Mouse (Mus musculus) left cerebral cortex, adult 2 months (tissue): Measurements from ENCODE around the gene Zfp362. TPM values are rescaled to one million over a fixed set of nuclear protein-coding genes. Genes with fewer than 3 reads are reported as not detected.
A peak's percentile ranks its signal among the peaks of the same experiment; 100 is the strongest.

Experiments
- DNase-seq, 2 experiments: peaks; one replicate each; pipeline ENCODE4 v3.0.0; 2021 to 2022; ENCODE audit warnings: low spot score in 2 of 2, mixed read lengths in 1 of 2; ENCODE audit errors: extremely low spot score in 1 of 2
- H3K27ac ChIP-seq: fragments of 200-600 bp; 2 replicates; pipeline ENCODE4 v1.8.1; 2022
- H3K4me3 ChIP-seq: fragments of 200-600 bp; 2 replicates; pipeline ENCODE4 v1.8.1; 2022
- CTCF ChIP-seq: fragments of 200-600 bp; IDR thresholded peaks from 2 replicates; pipeline ENCODE4 v1.8.1; 2022; ENCODE audit warnings: antibody characterized with exemption, mild to moderate bottlenecking, moderate library complexity
- intact Hi-C: fragments of 180-260 bp; cut with DNase I; formaldehyde crosslinking; loops from one replicate; pipeline ENCODE4 v1.15.1; 2025
- total RNA-seq, 2 experiments: library from RNA; stranded (reverse); gene quantifications; 2 replicates each; pipeline ENCODE4 v1.2.3; 2021

The Zfp362 gene
- total RNA-seq, 2 experiments from 2014 or later = 27.1 to 28.1 TPM

DNA sequence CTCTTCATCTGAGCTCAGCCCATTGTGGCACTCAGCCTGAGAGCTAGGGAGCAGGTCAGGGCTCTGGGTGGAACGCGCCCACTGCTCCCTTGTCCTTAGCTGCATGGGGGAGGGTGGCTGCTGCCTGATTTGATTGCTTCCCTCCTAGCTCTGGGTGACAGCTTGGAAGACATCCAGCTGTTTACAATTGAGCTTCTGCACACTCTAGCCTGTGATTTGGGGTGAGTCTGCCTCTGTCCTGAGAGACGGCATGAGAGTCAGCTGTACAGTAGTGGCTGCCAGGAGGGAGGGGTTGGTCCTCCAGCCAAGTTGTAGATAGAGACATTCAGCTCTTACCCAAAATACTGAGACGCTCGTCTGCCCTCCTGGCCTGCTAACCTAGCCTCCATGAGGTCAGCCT, 71.6 kb downstream of the Zfp362 start:
- intact Hi-C loops = no loop called here
- DNase-seq = peak in 1 of 2 experiments; percentile 58
- TF ChIP-seq CTCF = no peak
- Histone ChIP-seq H3K4me3 (no peak overlapping the region), H3K27ac (peak overlapping the region; percentile 72)

DNA sequence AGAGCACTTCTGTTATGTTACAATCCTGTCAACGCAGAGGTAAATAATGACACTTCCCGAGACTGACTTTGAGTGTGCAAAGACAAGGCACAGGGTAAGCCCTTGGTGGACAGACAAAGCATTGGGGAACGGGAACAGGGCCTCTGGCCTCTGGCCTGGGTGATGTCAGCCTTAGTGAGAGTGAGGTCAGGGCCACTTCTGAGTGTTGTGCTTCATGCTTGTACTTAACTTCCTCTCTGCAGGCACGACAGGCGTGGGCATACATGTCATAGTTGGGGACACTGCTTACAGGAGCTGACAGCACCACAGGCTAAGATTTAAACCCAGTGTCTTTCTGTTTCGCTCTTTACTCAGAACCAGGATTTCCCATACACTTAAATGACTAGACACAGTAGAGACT, 72.3 kb downstream of the Zfp362 start:
- no peak for TF ChIP-seq CTCF
- Histone ChIP-seq H3K4me3 (no peak overlapping the region), H3K27ac (peak overlapping the region; percentile 72)
- intact Hi-C loops = no loop called here
- no peak for DNase-seq

DNA sequence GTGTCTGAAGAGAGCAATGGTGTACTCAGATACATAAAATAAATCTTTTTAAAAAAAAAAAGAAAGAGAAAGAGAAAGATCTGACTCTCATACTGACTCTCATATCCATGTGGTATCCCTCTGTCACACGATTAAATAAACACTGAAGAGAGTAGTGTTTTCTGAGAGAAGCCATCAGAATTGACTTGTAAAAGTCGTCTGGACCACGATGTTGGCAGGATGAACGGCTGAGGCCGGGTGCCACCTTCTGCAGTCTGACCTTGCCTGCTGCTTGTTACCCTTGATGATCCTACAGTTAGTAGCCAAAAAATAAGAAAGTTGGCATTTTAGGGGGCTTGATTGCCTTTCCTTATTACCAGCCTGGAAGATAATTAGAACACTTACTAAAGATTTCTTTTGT, 73.1 kb downstream of the Zfp362 start:
- H3K27ac ChIP-seq = peak overlapping the region; percentile 72; the same call in 1 of the 2 replicates
- intact Hi-C loops = no loop called here
- DNase-seq = no peak
- no peak for TF ChIP-seq CTCF
- no peak overlapping the region for H3K4me3 ChIP-seq

DNA sequence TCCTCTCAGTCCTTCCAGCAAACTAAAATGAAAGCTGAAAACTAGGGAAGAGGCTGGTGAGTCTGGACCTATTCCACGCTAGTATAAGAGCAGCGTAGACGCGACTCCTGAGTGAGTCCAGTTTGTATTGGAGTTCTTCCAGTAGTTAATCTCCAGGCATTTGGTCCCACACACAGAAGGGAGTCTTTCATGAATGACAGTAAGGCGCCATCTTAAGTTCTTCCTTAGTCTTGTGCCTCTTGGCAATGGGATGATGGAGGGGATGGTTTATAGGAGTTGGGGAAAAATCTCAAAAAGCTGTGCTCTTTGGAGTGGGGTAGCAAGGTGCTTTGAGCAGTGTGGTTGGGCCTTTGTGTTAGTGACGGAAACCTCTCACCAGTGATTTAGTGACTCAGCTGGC, 75.6 kb downstream of the Zfp362 start:
- peak overlapping the region; percentile 53 for H3K27ac ChIP-seq
- peak overlapping the region; percentile 93 for H3K4me3 ChIP-seq
- intact Hi-C loops = no loop called here
- no peak for DNase-seq
- no peak for TF ChIP-seq CTCF

DNA sequence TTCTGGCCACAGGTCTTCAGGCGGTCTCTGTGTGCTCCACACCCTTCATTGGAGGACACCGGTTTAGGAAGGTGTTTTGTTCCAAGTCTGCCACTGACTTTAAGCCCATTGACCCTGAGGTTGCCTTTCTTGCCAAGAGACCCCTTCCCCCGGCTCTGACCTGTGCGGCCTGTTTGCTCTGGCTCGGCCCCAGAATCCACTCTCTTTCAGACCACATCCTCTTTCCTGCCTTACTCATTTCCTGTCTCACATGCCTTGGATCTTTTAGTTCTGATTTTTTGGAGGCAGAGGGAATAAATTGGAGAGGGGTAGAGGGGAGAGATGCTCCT, 76.2 kb downstream of the Zfp362 start:
- H3K4me3 ChIP-seq = peak overlapping the region; percentile 93
- no peak for TF ChIP-seq CTCF
- DNase-seq = no peak
- intact Hi-C loops = no loop called here
- H3K27ac ChIP-seq = peak overlapping the region; percentile 53; the same call in 1 of the 2 replicates

DNA sequence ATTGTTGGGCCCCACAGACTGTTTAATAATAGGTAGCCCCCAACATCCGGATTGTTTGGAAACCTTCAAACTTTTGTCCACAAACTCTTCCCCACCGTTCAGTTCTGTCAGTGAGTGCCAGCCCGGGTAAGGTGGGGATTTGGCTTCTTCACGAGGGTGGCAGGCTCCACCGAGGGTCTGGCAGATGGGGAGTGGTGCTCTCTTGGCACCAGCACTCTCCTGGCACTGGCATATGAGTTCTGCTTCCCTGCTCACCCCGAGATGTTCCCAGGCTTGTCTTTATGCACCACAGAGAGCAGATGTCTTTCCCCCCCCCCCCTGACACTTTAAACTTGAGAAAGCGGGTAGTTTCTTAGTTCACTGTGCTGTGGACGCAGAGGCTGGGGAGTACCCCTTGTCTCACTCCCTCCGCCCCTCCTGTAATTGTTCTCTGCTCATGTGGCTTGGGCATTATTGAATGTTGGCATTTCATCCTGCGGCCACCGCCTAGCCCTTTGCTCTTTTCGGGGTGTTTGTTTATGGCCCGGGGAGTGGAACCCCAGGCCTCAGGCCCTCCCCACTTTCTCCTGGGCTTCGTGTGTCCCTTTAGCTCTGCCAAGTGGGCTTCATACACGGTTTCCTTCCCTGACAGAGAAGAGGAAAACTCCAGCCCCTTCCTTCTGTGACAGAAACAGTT, 76.7 kb downstream of the Zfp362 start:
- intact Hi-C loops = no loop called here
- H3K27ac ChIP-seq = peak overlapping the region; percentile 53; the same call in 1 of the 2 replicates
- no peak for DNase-seq
- H3K4me3 ChIP-seq = peak overlapping the region; percentile 93
- no peak for TF ChIP-seq CTCF

DNA sequence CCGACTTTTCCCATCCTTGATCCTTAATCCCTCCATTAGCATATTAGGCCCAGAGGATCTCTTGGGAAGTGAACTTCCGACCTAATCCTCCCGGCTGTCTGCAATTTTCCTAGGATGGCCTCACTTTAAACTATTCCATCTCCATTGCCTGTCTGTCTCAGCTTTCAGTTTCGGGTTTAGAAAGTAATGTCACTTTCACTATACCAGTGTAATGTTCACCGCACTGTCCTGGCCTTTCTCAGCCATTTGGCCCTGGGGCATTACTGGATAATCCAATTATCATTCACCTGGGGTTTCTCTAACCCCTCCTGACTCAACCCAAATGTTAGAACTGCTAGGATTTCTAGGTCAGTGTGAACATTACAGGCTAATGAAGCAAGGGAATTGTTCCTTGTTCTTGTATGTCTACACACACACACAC, 77.4 kb downstream of the Zfp362 start:
- no peak for DNase-seq
- TF ChIP-seq CTCF = no peak
- Histone ChIP-seq H3K27ac (peak overlapping the region; percentile 90), H3K4me3 (peak overlapping the region; percentile 93)
- intact Hi-C loops = no loop called here

DNA sequence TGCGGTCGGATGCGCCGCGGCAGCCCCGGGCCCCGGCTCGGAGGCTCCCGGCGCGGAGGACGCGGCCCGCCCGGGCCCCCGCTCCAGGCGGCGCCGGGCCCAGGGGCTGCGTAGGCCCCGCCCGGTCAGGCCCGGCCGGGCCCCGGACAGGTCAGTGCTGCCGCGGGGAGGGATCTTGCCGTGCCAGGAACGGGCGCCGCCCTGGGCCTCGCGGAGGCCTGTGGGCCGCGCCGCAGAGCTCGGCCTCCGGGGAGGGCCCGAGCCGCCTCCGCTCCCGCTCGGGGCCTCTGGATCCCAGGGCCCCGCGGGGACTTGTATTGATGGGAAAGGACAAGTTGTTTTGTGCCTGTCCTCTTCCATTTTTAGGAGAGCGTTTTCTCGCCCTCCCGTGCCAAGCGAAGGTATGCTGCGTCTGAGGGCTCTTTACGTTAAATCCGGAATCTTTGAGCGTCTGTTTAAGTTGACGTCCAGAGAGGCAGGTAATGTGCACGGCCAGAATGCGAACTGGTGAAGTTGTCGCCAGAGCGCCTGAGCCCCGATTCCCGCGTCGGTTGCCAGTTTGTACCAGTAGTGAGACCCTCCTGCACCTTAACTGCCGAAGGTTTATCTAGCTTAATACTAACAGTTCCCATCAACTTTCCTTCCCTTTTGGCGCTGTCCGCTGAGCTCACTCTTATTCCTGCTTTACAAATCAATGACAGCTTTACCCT, 78.0 kb downstream of the Zfp362 start:
- no peak for TF ChIP-seq CTCF
- H3K4me3 ChIP-seq = peak overlapping the region; percentile 93
- DNase-seq = peak in 1 of 2 experiments; percentile 40
- intact Hi-C loops = loop anchor here (1.0 kb wide), 1 partner anchor 15 kb away; no protein-coding TSS in a partner anchor
- peak overlapping the region; percentile 90 for H3K27ac ChIP-seq

DNA sequence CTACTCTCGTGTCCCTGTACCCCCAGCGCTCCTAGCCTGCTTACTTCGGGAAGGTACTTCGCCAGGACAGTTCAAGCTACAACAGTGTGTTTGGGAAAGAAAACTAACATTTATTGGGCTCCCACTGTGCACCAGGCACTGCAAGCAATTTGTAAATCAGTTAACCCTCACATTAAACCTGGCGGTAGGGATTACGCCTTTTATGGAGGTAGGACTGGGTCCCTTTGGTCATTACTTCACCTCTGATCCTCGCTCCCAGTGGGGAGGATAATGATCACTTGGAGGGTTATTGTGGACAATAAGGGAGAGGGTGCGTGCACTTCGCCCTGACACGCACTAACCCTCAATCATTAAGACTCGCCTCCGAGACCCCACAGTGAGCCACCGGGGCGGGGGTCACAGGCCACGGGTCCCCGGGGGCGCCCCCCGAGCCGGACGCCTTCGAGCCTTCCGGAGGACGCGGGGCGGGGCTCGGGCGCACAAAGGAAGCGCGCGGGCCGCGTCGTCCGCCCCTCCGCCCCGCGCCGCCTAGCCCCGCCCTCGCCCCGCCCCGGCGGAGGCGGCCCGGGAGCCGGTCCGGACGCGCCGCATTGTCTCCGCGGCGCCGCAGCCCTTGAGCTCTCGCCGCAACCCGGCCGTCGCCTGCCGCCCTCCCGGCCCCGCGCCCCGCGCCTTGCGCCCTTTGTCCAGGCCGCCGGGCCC, 78.7 kb downstream of the Zfp362 start:
- peak overlapping the region; percentile 93 for H3K4me3 ChIP-seq
- H3K27ac ChIP-seq = peak overlapping the region; percentile 95
- DNase-seq = peak; percentile 86 to 87
- TF ChIP-seq CTCF = no peak; the same call in 1 of the 2 replicates
- intact Hi-C loops = loop anchor here (1.0 kb wide), 1 partner anchor 14 kb away; no protein-coding TSS in a partner anchor

DNA sequence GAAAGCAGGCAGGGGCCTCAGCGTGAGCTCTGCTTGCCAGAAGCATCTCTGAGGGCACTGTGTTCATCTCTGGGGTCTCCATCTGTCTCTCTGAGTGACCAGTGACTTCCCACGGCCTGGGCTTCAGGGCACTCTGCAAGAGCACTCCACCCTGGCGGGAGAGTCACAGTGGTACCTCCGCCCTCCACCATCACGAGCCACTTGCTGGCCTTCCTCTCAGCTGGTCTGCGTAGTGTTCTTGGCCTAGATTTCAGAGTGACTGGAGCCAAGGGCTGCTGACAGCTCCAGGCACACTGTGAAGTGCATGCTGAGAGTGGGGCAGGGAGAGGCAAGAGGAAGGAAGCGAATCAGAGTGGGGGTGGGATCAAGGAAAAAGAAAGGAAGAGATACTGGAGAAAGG, 81.8 kb downstream of the Zfp362 start:
- Histone ChIP-seq H3K4me3 (no peak overlapping the region), H3K27ac (peak overlapping the region; percentile 47; the same call in 1 of the 2 replicates)
- intact Hi-C loops = no loop called here
- DNase-seq = no peak
- no peak for TF ChIP-seq CTCF

DNA sequence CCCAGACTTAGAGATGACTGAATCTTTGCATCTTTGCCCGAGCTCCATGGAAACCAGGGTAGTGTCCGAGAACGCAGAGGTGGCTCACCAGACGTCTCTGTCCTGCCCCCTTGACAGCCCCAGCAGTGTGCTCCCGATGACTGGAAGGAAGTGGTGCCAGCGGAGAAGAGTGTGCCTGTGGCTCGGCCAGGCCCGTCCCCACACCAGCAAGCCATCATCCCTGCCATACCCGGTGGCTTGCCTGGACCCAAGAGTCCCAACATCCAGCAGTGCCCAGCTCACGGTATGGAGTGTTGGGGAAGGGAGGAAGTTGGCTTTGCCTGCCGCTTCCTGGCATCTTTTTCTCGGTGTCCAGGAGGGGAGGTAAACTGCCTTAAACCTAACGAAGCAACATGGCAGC, 82.4 kb downstream of the Zfp362 start:
- Histone ChIP-seq H3K4me3 (no peak overlapping the region), H3K27ac (no peak overlapping the region)
- intact Hi-C loops = no loop called here
- DNase-seq = no peak
- no peak for TF ChIP-seq CTCF

Other genes starting within 250 kb of the Zfp362 start
- gene Zscan20, start 195.9 kb downstream of the Zfp362 start, total RNA-seq = 1 to 10 TPM; 8.2 to 9.4 TPM
- under 1 TPM; 0.63 to 1.00 TPM for gene Tlr12, start 187.4 kb downstream of the Zfp362 start, total RNA-seq
- gene Phc2, start 151.3 kb downstream of the Zfp362 start, total RNA-seq = 10 to 100 TPM; 84.8 to 90.6 TPM
- under 1 TPM; 0.27 to 0.54 TPM for gene A3galt2, start 50.7 kb downstream of the Zfp362 start, total RNA-seq
- 10 to 100 TPM; 15.3 to 18.8 TPM for gene Trim62, start 77.5 kb upstream of the Zfp362 start, total RNA-seq
- 10 to 100 TPM; 45.2 to 53.2 TPM for gene Azin2, start 156.4 kb upstream of the Zfp362 start, total RNA-seq
- gene Ak2, start 185.9 kb upstream of the Zfp362 start, total RNA-seq = 10 to 100 TPM; 25.7 to 30.4 TPM